Mouse (Mus musculus) right cerebral cortex, postnatal 4 days (tissue): ENCODE data around the gene Mylk.
"Not testable (repeated sequence)": the region's sequence is repeated elsewhere in the genome, so short reads cannot be mapped to it uniquely, and the experiment has no call there.

ENCODE experiments used
- DNase-seq: peaks from one replicate; pipeline ENCODE4 v3.0.0-alpha.2; 2022

Gene Mylk

GRCm38 (mm10) chr16:34745065-34745585 lies at the start of gene Mylk:
Gene Mylk (plus strand): TSS chr16:34745210.
- DNase-seq = peak; percentile 55

- not testable (repeated sequence) for DNase-seq
Measured at GRCm38 (mm10) chr16:34698721-34699120, 46.3 kb upstream of the Mylk start.

- DNase-seq = peak; percentile 75
Measured at GRCm38 (mm10) chr16:34700165-34700827, 44.7 kb upstream of the Mylk start.

GRCm38 (mm10) chr16:34700828-34701216 lies 44.2 kb upstream of the Mylk start:
- DNase-seq = no peak

DNA sequence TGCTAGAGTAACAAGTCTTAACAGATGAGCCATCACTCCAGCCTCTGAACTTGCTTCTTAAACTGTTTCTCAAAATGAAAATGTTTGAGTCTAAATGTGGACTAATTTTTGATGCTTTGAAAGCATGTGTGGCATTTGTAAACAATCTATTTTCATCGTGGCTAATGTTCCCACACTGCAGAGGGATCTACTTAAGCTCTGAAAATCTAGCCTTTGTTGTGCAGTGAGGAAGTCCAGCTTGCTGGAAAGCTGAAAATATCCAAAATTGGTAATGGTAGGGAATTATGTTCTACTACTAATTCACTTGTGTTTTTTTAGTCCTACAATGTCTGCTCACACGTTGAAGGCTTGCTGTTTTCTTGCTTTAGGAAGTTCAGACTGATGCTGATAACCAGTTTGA lies 39.0 kb upstream of the Mylk start:
- DNase-seq = no peak

- no peak for DNase-seq
Measured at GRCm38 (mm10) chr16:34706487-34706946, 38.5 kb upstream of the Mylk start.

- peak; percentile 32 for DNase-seq
Measured at GRCm38 (mm10) chr16:34711481-34711880, 33.5 kb upstream of the Mylk start.

- DNase-seq = no peak
Measured at GRCm38 (mm10) chr16:34725156-34725555, 19.9 kb upstream of the Mylk start.

DNA sequence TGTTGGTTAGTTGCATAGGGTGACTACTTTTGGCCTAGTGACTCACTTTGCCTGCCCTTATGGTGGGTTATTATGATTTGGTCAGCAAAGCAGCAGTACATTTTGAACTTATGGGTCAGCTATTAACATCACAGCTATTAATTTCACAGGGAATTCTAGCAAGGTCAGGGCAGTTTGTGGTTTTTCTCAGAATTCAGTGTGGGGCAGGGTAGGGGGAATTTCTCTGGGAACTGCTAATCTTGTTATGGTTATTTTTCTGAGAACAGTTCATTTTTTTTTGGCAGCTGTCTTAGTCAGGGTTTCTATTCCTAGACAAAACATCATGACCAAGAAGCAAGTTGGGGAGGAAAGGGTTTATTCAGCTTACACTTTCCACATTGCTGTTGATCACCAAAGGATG lies 16.4 kb upstream of the Mylk start:
- not testable (repeated sequence) for DNase-seq

DNA sequence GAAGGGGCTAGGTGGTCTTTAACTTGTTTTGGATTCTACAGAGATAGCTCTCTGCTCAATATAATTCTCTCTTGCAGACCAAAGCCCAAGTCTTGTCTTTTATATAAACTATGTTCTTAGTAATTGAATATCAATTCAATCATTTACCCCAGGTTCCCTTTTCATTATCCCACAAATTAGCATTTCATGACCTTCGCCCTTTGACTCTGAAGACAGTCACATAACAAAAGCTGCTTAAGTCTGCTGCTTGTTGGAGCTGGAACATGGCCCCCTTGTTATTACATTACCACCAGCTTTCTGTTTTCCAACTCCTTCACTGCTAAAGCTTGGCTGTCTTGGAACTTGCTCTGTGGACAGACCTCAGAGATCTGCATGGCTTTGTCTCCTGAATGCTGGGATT lies 15.6 kb upstream of the Mylk start:
- no peak for DNase-seq

GRCm38 (mm10) chr16:34738656-34739233 lies 6.3 kb upstream of the Mylk start:
- DNase-seq = no peak

DNA sequence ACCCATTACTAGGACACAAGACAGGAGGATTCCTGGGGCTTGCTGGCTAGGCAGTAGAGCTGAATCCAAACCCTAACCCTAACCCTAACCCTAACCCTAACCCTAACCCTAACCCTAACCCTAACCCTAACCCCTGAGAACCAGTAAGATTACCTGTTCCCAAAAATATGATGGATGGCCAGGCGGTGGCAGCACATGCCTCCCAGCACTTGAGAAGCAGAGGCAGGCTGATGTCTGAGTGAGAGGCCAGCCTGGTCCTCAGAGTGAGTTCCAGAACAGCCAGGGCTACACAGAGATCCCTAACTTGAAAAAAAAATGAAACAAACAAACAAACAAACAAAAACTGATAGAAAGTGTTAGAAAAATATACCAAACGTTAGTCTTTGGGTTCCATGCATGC lies 2.1 kb upstream of the Mylk start:
- DNase-seq = no peak

DNA sequence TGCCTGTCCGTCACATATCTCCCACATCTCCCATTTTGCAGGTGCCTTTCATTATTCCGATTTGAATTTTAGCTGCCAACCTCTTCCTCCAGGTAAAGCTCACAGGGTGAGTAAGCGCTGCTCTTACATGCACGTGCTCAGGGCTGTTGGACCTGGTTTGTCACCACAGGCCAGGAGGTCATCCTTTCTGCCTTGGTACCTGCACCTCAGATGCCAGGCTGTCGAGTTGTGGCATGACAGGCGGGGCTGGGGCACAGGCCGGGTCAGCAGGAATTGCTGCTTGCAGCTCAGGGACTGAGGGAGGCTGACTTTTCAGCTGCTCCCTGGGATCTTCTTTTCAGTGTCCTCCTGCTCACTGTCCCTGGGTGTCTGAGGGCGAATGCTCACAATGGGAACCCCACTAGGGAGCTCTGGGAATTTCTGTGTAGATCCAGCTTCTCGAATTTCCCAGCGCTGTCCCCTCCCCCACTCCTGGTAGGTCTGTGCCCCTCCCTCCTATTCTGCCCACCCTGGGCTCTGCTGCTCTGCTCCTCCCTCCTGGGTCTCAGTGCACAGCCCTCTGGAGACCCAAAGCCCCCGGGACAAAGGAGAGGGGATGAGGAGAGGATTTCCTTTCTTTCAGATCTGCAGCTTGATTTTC lies 3.2 kb downstream of the Mylk start:
- DNase-seq = no peak

GRCm38 (mm10) chr16:34749536-34749935 lies 4.5 kb downstream of the Mylk start:
- no peak for DNase-seq

- no peak for DNase-seq
Measured at GRCm38 (mm10) chr16:34752026-34752425, 7.0 kb downstream of the Mylk start.

GRCm38 (mm10) chr16:34752977-34753376 lies 8.0 kb downstream of the Mylk start:
- no peak for DNase-seq

GRCm38 (mm10) chr16:34756991-34757390 lies 12.0 kb downstream of the Mylk start:
- no peak for DNase-seq

GRCm38 (mm10) chr16:34758205-34758604 lies 13.2 kb downstream of the Mylk start:
- no peak for DNase-seq

DNA sequence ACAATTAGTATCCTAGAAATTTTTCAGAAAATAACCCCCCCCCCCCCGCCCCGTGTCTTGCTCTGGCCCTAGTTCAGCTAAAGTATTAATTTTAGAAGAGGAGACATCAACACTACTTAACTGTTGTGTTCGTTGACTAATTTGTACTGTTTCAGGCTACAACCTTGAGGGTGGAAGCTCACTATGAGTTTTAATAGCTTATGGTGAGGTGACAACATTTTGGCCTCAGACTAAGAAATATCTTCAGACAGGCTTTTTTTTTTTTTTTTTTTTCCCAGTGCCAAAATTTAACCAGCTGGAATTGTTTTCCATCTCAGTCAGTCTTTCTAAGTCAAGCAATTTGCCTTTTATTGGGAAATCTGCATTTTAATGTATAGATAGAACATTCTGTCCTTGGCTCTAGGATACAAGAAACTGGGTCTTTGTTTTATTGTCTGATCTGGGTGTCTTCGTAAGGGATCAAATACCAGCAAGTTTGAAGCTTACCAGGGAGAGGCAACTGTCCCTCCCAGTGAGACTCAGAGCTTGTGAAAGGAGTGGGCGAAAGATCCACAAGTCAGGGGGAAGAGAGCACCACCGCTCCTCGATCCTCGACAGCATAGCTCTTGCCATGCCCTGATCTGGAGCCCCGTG lies 19.1 kb downstream of the Mylk start:
- no peak for DNase-seq

- DNase-seq = no peak
Measured at GRCm38 (mm10) chr16:34765666-34766065, 20.7 kb downstream of the Mylk start.

- no peak for DNase-seq
Measured at GRCm38 (mm10) chr16:34766193-34766592, 21.2 kb downstream of the Mylk start.

DNA sequence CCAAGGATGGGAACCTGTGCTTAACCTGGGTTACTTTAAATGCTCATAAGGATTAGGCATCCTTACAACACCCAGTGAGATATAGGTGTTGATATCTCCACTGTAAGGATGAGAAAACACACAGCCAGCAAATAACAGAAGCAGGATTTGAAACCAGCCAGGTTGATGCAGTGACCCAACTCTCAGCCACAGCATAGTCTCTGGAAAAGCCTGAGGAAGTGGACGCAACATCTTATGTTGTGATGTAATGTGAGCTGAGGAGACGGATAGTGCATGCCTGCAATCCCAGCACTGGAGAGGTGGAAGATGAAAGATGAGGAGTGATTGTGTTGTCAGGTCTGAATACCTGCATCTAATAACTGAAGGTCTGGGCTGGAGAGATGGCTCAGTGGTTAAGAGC lies 22.4 kb downstream of the Mylk start:
- DNase-seq = no peak

DNA sequence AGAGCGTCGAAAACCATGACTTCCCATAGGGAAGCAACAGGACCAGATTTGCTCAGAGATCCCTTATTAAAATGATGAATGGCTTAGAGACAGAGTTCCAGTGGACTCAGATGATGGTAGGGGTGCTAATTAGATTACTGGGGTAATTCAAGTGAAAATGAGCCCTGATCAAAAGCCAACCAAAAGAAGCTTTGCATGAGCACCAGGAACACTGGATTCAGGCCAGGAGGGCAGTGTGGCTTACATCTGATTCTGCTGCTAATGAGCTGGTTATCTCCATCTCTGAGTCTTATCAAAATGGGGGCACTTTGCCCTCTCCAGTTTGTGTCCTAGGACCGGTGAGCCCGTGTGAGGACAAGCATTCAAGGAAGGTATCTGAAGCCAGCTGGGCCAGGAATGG lies 23.4 kb downstream of the Mylk start:
- DNase-seq = no peak

- DNase-seq = no peak
Measured at GRCm38 (mm10) chr16:34770127-34770526, 25.1 kb downstream of the Mylk start.
